Mouse (Mus musculus): ENCODE data around the gene Zfp683. TPM values are rescaled to one million over a fixed set of nuclear protein-coding genes. Genes with fewer than 3 reads are reported as not detected.
A peak's percentile ranks its signal among the peaks of the same experiment; 100 is the strongest.

Gene Zfp683
- polyA plus RNA-seq, 1 experiment: not detected

GRCm38 (mm10) chr4:134018779-134019145 is 34.9 kb upstream of the Zfp683 start, which contains the start of gene Lin28a:
TSS of gene Lin28a (minus strand) at chr4:134018841.
- no peaks in the 10 kb centered on the region for H3K9me3 ChIP-seq (replicated peaks; ENCODE audit: control insufficient read depth, insufficient read depth, low read length, poor library complexity, severe bottlenecking)
- TF ChIP-seq EP300 (IDR thresholded peaks at IDR 0.05; ENCODE audit: insufficient read depth, low read depth, low read length) (peak; percentile 58; the same call in 1 of the 2 replicates), CTCF (IDR thresholded peaks at IDR 0.05; ENCODE audit: low read depth, low read length) (no peak)
- peak within 1 kb of the TSS; percentile 73 for H3K27ac ChIP-seq (ENCODE audit: insufficient read depth, low read length)
- H3K36me3 ChIP-seq (ENCODE audit: control insufficient read depth, insufficient read depth, low read length, poor library complexity, severe bottlenecking): peaks cover 7% of the 10 kb centered on the region
- H3K4me3 ChIP-seq (ENCODE audit: low read depth, low read length): peak within 1 kb of the TSS; percentile 71
- H3K27me3 ChIP-seq (ENCODE audit: control insufficient read depth, insufficient read depth, low read length, poor library complexity, severe bottlenecking): no peaks in the 10 kb centered on the region
- H3K4me1 ChIP-seq (ENCODE audit: control insufficient read depth, insufficient read depth, low read length): peaks cover 7% of the 10 kb centered on the region
- peak within 1 kb of the TSS; percentile 62 for H3K9ac ChIP-seq (ENCODE audit: low read depth, poor library complexity, severe bottlenecking)

GRCm38 (mm10) chr4:134019210-134019609 is 34.4 kb upstream of the Zfp683 start:
- no peaks in the 10 kb centered on the region for H3K27me3 ChIP-seq (ENCODE audit: control insufficient read depth, insufficient read depth, low read length, poor library complexity, severe bottlenecking)
- 0 out of 2 replicates have a peak overlapping the region, but pooled peaks have one; percentile 6 for H3K27ac ChIP-seq (ENCODE audit: insufficient read depth, low read length)
- no peak overlapping the region for H3K9ac ChIP-seq (ENCODE audit: low read depth, poor library complexity, severe bottlenecking)
- peaks cover 6% of the 10 kb centered on the region for H3K4me1 ChIP-seq (ENCODE audit: control insufficient read depth, insufficient read depth, low read length)
- no peaks in the 10 kb centered on the region for H3K9me3 ChIP-seq (replicated peaks; ENCODE audit: control insufficient read depth, insufficient read depth, low read length, poor library complexity, severe bottlenecking)
- TF ChIP-seq CTCF (IDR thresholded peaks at IDR 0.05; ENCODE audit: low read depth, low read length) (no peak), EP300 (IDR thresholded peaks at IDR 0.05; ENCODE audit: insufficient read depth, low read depth, low read length) (peak; percentile 52; the same call in 1 of the 2 replicates)
- peak overlapping the region; percentile 21; the same call in 1 of the 2 replicates for H3K4me3 ChIP-seq (ENCODE audit: low read depth, low read length)
- peaks cover 7% of the 10 kb centered on the region for H3K36me3 ChIP-seq (ENCODE audit: control insufficient read depth, insufficient read depth, low read length, poor library complexity, severe bottlenecking)

- Histone ChIP-seq H3K27ac (ENCODE audit: insufficient read depth, low read length) (0 out of 2 replicates have a peak overlapping the region, but pooled peaks have one; percentile 6), H3K9me3 (replicated peaks; ENCODE audit: control insufficient read depth, insufficient read depth, low read length, poor library complexity, severe bottlenecking) (no peaks in the 10 kb centered on the region)
These were observed 33.8 kb upstream of the Zfp683 start for GRCm38 (mm10) chr4:134019641-134020351.

GRCm38 (mm10) chr4:134020621-134021020 is 33.0 kb upstream of the Zfp683 start:
- Histone ChIP-seq H3K4me3 (ENCODE audit: low read depth, low read length) (no peak overlapping the region), H3K9me3 (replicated peaks; ENCODE audit: control insufficient read depth, insufficient read depth, low read length, poor library complexity, severe bottlenecking) (no peaks in the 10 kb centered on the region), H3K9ac (ENCODE audit: low read depth, poor library complexity, severe bottlenecking) (no peak overlapping the region), H3K4me1 (ENCODE audit: control insufficient read depth, insufficient read depth, low read length) (peaks cover 4% of the 10 kb centered on the region), H3K27me3 (ENCODE audit: control insufficient read depth, insufficient read depth, low read length, poor library complexity, severe bottlenecking) (no peaks in the 10 kb centered on the region), H3K36me3 (ENCODE audit: control insufficient read depth, insufficient read depth, low read length, poor library complexity, severe bottlenecking) (peaks cover 2% of the 10 kb centered on the region), H3K27ac (ENCODE audit: insufficient read depth, low read length) (no peak overlapping the region)
- no peak for TF ChIP-seq CTCF (IDR thresholded peaks at IDR 0.05; ENCODE audit: low read depth, low read length)
- peak; percentile 84 for TF ChIP-seq EP300 (IDR thresholded peaks at IDR 0.05; ENCODE audit: insufficient read depth, low read depth, low read length)

More at GRCm38 (mm10) chr4:134019641-134020351, 33.8 kb upstream of the Zfp683 start:
- Histone ChIP-seq H3K36me3 (ENCODE audit: control insufficient read depth, insufficient read depth, low read length, poor library complexity, severe bottlenecking) (peaks cover 4% of the 10 kb centered on the region), H3K9ac (ENCODE audit: low read depth, poor library complexity, severe bottlenecking) (no peak overlapping the region), H3K4me1 (ENCODE audit: control insufficient read depth, insufficient read depth, low read length) (peaks cover 6% of the 10 kb centered on the region), H3K4me3 (ENCODE audit: low read depth, low read length) (peak overlapping the region; percentile 21), H3K27me3 (ENCODE audit: control insufficient read depth, insufficient read depth, low read length, poor library complexity, severe bottlenecking) (no peaks in the 10 kb centered on the region)
- 0 out of 2 replicates have a peak, but pooled peaks have one; percentile 6 for TF ChIP-seq EP300 (IDR thresholded peaks at IDR 0.05; ENCODE audit: insufficient read depth, low read depth, low read length)
- TF ChIP-seq POLR2A (IDR thresholded peaks at IDR 0.05; ENCODE audit: insufficient read depth, low read length): no peak

- Histone ChIP-seq H3K9ac (ENCODE audit: low read depth, poor library complexity, severe bottlenecking) (no peak overlapping the region), H3K4me3 (ENCODE audit: low read depth, low read length) (no peak overlapping the region), H3K27me3 (ENCODE audit: control insufficient read depth, insufficient read depth, low read length, poor library complexity, severe bottlenecking) (no peaks in the 10 kb centered on the region), H3K27ac (ENCODE audit: insufficient read depth, low read length) (no peak overlapping the region), H3K9me3 (replicated peaks; ENCODE audit: control insufficient read depth, insufficient read depth, low read length, poor library complexity, severe bottlenecking) (peaks cover 2% of the 10 kb centered on the region; the same call in 1 of the 2 replicates), H3K4me1 (ENCODE audit: control insufficient read depth, insufficient read depth, low read length) (no peaks in the 10 kb centered on the region), H3K36me3 (ENCODE audit: control insufficient read depth, insufficient read depth, low read length, poor library complexity, severe bottlenecking) (no peaks in the 10 kb centered on the region)
- TF ChIP-seq CTCF (IDR thresholded peaks at IDR 0.05; ENCODE audit: low read depth, low read length) (no peak), EP300 (IDR thresholded peaks at IDR 0.05; ENCODE audit: insufficient read depth, low read depth, low read length) (no peak), POLR2A (IDR thresholded peaks at IDR 0.05; ENCODE audit: insufficient read depth, low read length) (no peak)
These were observed 27.8 kb upstream of the Zfp683 start for GRCm38 (mm10) chr4:134025802-134026201.

- Histone ChIP-seq H3K4me3 (ENCODE audit: low read depth, low read length) (no peak overlapping the region), H3K27ac (ENCODE audit: insufficient read depth, low read length) (no peak overlapping the region), H3K9me3 (replicated peaks; ENCODE audit: control insufficient read depth, insufficient read depth, low read length, poor library complexity, severe bottlenecking) (peaks cover under 1% of the 10 kb centered on the region; the same call in 1 of the 2 replicates), H3K36me3 (ENCODE audit: control insufficient read depth, insufficient read depth, low read length, poor library complexity, severe bottlenecking) (no peaks in the 10 kb centered on the region), H3K9ac (ENCODE audit: low read depth, poor library complexity, severe bottlenecking) (no peak overlapping the region), H3K4me1 (ENCODE audit: control insufficient read depth, insufficient read depth, low read length) (no peaks in the 10 kb centered on the region), H3K27me3 (ENCODE audit: control insufficient read depth, insufficient read depth, low read length, poor library complexity, severe bottlenecking) (no peaks in the 10 kb centered on the region)
- peak; percentile 95 for TF ChIP-seq CTCF (IDR thresholded peaks at IDR 0.05; ENCODE audit: low read depth, low read length)
- TF ChIP-seq EP300 (IDR thresholded peaks at IDR 0.05; ENCODE audit: insufficient read depth, low read depth, low read length): no peak
These were observed 17.7 kb upstream of the Zfp683 start for GRCm38 (mm10) chr4:134035953-134036352.
